8 mouse cellular contexts compared by ENCODE assay signal in the genomic region with DNA sequence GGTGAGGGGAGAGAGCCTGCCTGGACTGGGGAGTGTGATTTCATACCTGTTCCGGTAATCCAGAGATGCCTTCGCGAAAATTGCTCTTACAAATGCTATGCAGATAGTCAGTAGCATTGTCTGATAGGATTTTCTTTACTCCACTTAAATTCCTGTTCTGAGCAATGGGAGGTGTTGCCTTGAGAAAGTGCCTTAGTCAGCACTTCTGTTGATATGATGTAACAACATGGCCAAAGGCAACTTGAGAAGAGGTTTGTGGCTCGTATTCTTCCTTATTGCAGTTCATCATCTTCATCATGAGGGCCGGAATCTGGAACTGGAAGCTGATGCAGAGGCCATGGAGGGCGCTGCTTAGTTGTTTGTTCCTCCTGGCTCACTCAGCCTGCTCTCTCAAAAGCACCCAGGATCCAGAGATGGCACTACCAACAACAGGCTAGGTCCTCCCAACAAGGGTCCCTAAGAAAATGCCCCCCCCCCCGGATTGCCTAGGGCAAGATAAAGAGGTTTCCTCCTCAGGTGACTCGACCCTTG. TPM values are rescaled to one million over a fixed set of nuclear protein-coding genes. Genes with fewer than 3 reads are reported as not detected.
DNase-seq lines count a peak whose midpoint lies in the region; ATAC-seq and TF ChIP-seq lines count a peak whose summit lies in the region.

No protein-coding gene starts in this region.

- H3K9me3 ChIP-seq in kidney, embryonic 15.5 days (replicated peaks) = no peaks in the 10 kb centered on the region
- H3K9me3 ChIP-seq in intestine, embryonic 14.5 days (ENCODE audit: control insufficient read depth, low read length) = no peaks in the 10 kb centered on the region
- no peaks in the 10 kb centered on the region for H3K9me3 ChIP-seq in midbrain, postnatal 0 days (ENCODE audit: low read length)

- H3K27ac ChIP-seq in kidney, embryonic 15.5 days = 0 out of 2 replicates have a peak overlapping the region, but pooled peaks have one; percentile 45
- no peak overlapping the region for H3K27ac ChIP-seq in cortical plate, adult 2 months (ENCODE audit: insufficient read depth, low read length)
- no peak overlapping the region for H3K27ac ChIP-seq in intestine, embryonic 14.5 days (ENCODE audit: low read depth)
- H3K27ac ChIP-seq in midbrain, postnatal 0 days (ENCODE audit: low read depth, low read length) = no peak overlapping the region

- no peak for TF ChIP-seq CTCF in cortical plate, adult 2 months (IDR thresholded peaks at IDR 0.05; ENCODE audit: extremely low read depth, insufficient read depth, low read length)
- no peak for TF ChIP-seq CTCF in midbrain, postnatal 0 days (IDR thresholded peaks at IDR 0.05)

- ATAC-seq in kidney, embryonic 15.5 days (replicated peaks; ENCODE audit: low FRiP score) = no peak
- ATAC-seq in intestine, embryonic 14.5 days (replicated peaks; ENCODE audit: low FRiP score, low TSS enrichment, low read depth) = no peak
- no peak for ATAC-seq in midbrain, postnatal 0 days (ENCODE audit: low FRiP score)

- no peaks in the 10 kb centered on the region for H3K27me3 ChIP-seq in kidney, embryonic 15.5 days
- no peaks in the 10 kb centered on the region for H3K27me3 ChIP-seq in intestine, embryonic 14.5 days (replicated peaks; ENCODE audit: control insufficient read depth, insufficient read depth, low read length)
- H3K27me3 ChIP-seq in midbrain, postnatal 0 days (ENCODE audit: insufficient read depth, low read length) = no peaks in the 10 kb centered on the region

- H3K4me1 ChIP-seq in kidney, embryonic 15.5 days = peaks cover 39% of the 10 kb centered on the region
- H3K4me1 ChIP-seq in cortical plate, adult 2 months (ENCODE audit: control insufficient read depth, insufficient read depth, low read length) = peaks cover 3% of the 10 kb centered on the region; the same call in 1 of the 2 replicates
- H3K4me1 ChIP-seq in intestine, embryonic 14.5 days (replicated peaks; ENCODE audit: control insufficient read depth, insufficient read depth, low read length) = peaks cover 20% of the 10 kb centered on the region
- peaks cover 6% of the 10 kb centered on the region for H3K4me1 ChIP-seq in midbrain, postnatal 0 days (ENCODE audit: insufficient read depth, low read length)

- H3K9ac ChIP-seq in kidney, embryonic 15.5 days = peak overlapping the region; percentile 39; the same call in 1 of the 2 replicates
- peak overlapping the region; percentile 90; the same call in 1 of the 2 replicates for H3K9ac ChIP-seq in intestine, embryonic 14.5 days (ENCODE audit: low read length)
- peak overlapping the region; percentile 20; the same call in 1 of the 2 replicates for H3K9ac ChIP-seq in midbrain, postnatal 0 days (replicated peaks; ENCODE audit: low read length, poor library complexity, severe bottlenecking)

- WGBS in kidney, embryonic 15.5 days = 60% methylated on average over 8 of the region's 8 CpGs
- 71% methylated on average over 8 of the region's 8 CpGs for WGBS in intestine, embryonic 14.5 days
- WGBS in midbrain, postnatal 0 days = 62% methylated on average over 8 of the region's 8 CpGs

- H3K4me2 ChIP-seq in kidney, embryonic 15.5 days = peak overlapping the region; percentile 69
- H3K4me2 ChIP-seq in intestine, embryonic 14.5 days (ENCODE audit: low read length) = peak overlapping the region; percentile 70
- peak overlapping the region; percentile 69 for H3K4me2 ChIP-seq in midbrain, postnatal 0 days (ENCODE audit: low read depth, low read length, poor library complexity, severe bottlenecking)

- peaks cover 21% of the 10 kb centered on the region for H3K36me3 ChIP-seq in kidney, embryonic 15.5 days
- H3K36me3 ChIP-seq in intestine, embryonic 14.5 days (ENCODE audit: control insufficient read depth, insufficient read depth, low read length) = no peaks in the 10 kb centered on the region; the same call in 1 of the 2 replicates
- no peaks in the 10 kb centered on the region for H3K36me3 ChIP-seq in midbrain, postnatal 0 days (ENCODE audit: insufficient read depth, low read length)

- TF ChIP-seq POLR2A in cortical plate, adult 2 months (IDR thresholded peaks at IDR 0.05; ENCODE audit: extremely low read depth, insufficient read depth, low read length) = no peak

- peak overlapping the region; percentile 93 for H3K4me3 ChIP-seq in kidney, embryonic 15.5 days (replicated peaks)
- peak overlapping the region; percentile 70 for H3K4me3 ChIP-seq in cortical plate, adult 2 months (ENCODE audit: insufficient read depth, low read length)
- peak overlapping the region; percentile 87 for H3K4me3 ChIP-seq in intestine, embryonic 14.5 days (ENCODE audit: low read depth, low read length)
- H3K4me3 ChIP-seq in midbrain, postnatal 0 days (ENCODE audit: low read depth, low read length) = peak overlapping the region; percentile 98

- DNase-seq in kidney, postnatal 14 days = no peak
- DNase-seq in intestine, embryonic 14.5 days (ENCODE audit: low spot score) = no peak
- DNase-seq in midbrain, postnatal 0 days (ENCODE audit: low spot score) = no peak
- no peak for DNase-seq in layer of hippocampus, postnatal 36 days
- no peak for DNase-seq in adrenal gland, postnatal 25 days
- DNase-seq in right cerebral cortex, adult 18-20 months = no peak

RNA-seq across cellular contexts. Expression of a gene that starts 2.3 kb away (rescaled TPM):
- 42.3 and 44.6 TPM in 2 replicates for polyA plus RNA-seq in kidney, embryonic 15.5 days (2015; fragmentation: Nextera tagmentation; extraction: Ambion mirVana)
- 72.1 and 79.9 TPM in 2 replicates for polyA plus RNA-seq in cortical plate, adult 2 months (2012; rRNA removed)
- polyA plus RNA-seq in intestine, embryonic 14.5 days (2014; fragmentation: Nextera tagmentation; extraction: Ambion mirVana) = 45.3 and 48.0 TPM in 2 replicates
- 45.6 and 58.3 TPM in 2 replicates for total RNA-seq in midbrain, postnatal 0 days (2014; rRNA removed)
- polyA plus RNA-seq in midbrain, postnatal 0 days (2015; fragmentation: Nextera tagmentation; extraction: Ambion mirVana) = 24.2 and 28.6 TPM in 2 replicates
- total RNA-seq in layer of hippocampus, postnatal 36 days (2021) = 10 to 100 TPM; 35.7 to 36.9 TPM
- total RNA-seq in adrenal gland, postnatal 25 days (2021) = 70.5 and 80.2 TPM in 2 replicates

RNA-seq across cellular contexts. Expression of a gene that starts 12.1 kb away (rescaled TPM):
- polyA plus RNA-seq in kidney, embryonic 15.5 days (2015; fragmentation: Nextera tagmentation; extraction: Ambion mirVana) = 32.9 and 33.6 TPM in 2 replicates
- 78.3 and 84.6 TPM in 2 replicates for polyA plus RNA-seq in cortical plate, adult 2 months (2012; rRNA removed)
- 40.9 and 42.8 TPM in 2 replicates for polyA plus RNA-seq in intestine, embryonic 14.5 days (2014; fragmentation: Nextera tagmentation; extraction: Ambion mirVana)
- total RNA-seq in midbrain, postnatal 0 days (2014; rRNA removed) = 81.1 and 88.1 TPM in 2 replicates
- polyA plus RNA-seq in midbrain, postnatal 0 days (2015; fragmentation: Nextera tagmentation; extraction: Ambion mirVana) = 66.8 and 67.6 TPM in 2 replicates
- 10 to 100 TPM; 49.8 to 52.1 TPM for total RNA-seq in layer of hippocampus, postnatal 36 days (2021)
- total RNA-seq in adrenal gland, postnatal 25 days (2021) = 32.4 and 41.1 TPM in 2 replicates

Comparison
In these comparisons a context has a peak if more than half of its experiments do, and no peak if none do; other contexts are left out.
1. H3K9ac ChIP-seq: peak in every context shown above with its lines; median percentile 90 in intestine, embryonic 14.5 days; 39 in kidney, embryonic 15.5 days; 20 in midbrain, postnatal 0 days.